Mouse (Mus musculus) hindbrain, embryonic 11.5 days (tissue): Measurements from ENCODE around the gene Fcgrt. TPM values are rescaled to one million over a fixed set of nuclear protein-coding genes. Genes with fewer than 3 reads are reported as not detected.

Experiments
- ATAC-seq: fragments of 200-750 bp; cut with Nextera tagmentation; 2 replicates; pipeline ENCODE4 v1.8.0; 2017; ENCODE audit warnings: mild to moderate bottlenecking, moderate TSS enrichment, moderate library complexity; ENCODE audit not compliant: low FRiP score
- DNase-seq: peaks from one replicate; pipeline ENCODE4 v3.0.0-alpha.2; 2015; ENCODE audit warnings: low spot score
- H3K27ac ChIP-seq: fragments of 300-500 bp; sonication (generic); 2 replicates; pipeline ENCODE4 v1.5.1; 2014; ENCODE audit warnings: mild to moderate bottlenecking, low read depth, low read length
- H3K27me3 ChIP-seq: fragments of 300-500 bp; sonication (generic); 2 replicates; pipeline ENCODE4 v1.6.1; 2014; ENCODE audit warnings: mild to moderate bottlenecking, low read length, moderate library complexity, mixed read lengths; ENCODE audit not compliant: control insufficient read depth, insufficient read depth
- H3K36me3 ChIP-seq: fragments of 300-500 bp; sonication (generic); 2 replicates; pipeline ENCODE4 v1.6.1; 2014; ENCODE audit warnings: mild to moderate bottlenecking, low read length, moderate library complexity, mixed read lengths; ENCODE audit not compliant: control insufficient read depth, insufficient read depth
- H3K4me1 ChIP-seq: fragments of 300-500 bp; sonication (generic); replicated peaks from 2 replicates; pipeline ENCODE4 v1.6.1; 2014; ENCODE audit warnings: low read length, mixed read lengths; ENCODE audit not compliant: control insufficient read depth, insufficient read depth
- H3K4me2 ChIP-seq: fragments of 300-500 bp; sonication (generic); replicated peaks from 2 replicates; pipeline ENCODE4 v1.6.1; 2014; ENCODE audit warnings: mild to moderate bottlenecking, low read depth, low read length
- H3K4me3 ChIP-seq: fragments of 300-500 bp; sonication (generic); 2 replicates; pipeline ENCODE4 v1.5.1; 2014; ENCODE audit warnings: low read depth, low read length
- H3K9ac ChIP-seq: fragments of 300-500 bp; sonication (generic); 2 replicates; pipeline ENCODE4 v1.6.1; 2014; ENCODE audit warnings: low read depth, low read length
- H3K9me3 ChIP-seq: fragments of 300-500 bp; sonication (generic); 2 replicates; pipeline ENCODE4 v1.6.1; 2016; ENCODE audit warnings: low read length; ENCODE audit not compliant: control insufficient read depth
- WGBS: fragments of 180-500 bp; shearing (Covaris S2); extraction: QIAGEN DNeasy Blood & Tissue Kit; methylation state at CpG from one replicate; pipeline ENCODE4 v1.1.7; 2014; 5-methylcytosine and 5-hydroxymethylcytosine counted together
- polyA plus RNA-seq: library from polyadenylated mRNA; unstranded; fragments of >200 nt; fragmentation: Nextera tagmentation; extraction: Ambion mirVana; gene quantifications from 2 replicates; pipeline ENCODE4 v1.2.1, GENCODE M21; 2014

Gene Fcgrt
- polyA plus RNA-seq, 1 experiment from 2014 or later, result 13.2 TPM

DNA sequence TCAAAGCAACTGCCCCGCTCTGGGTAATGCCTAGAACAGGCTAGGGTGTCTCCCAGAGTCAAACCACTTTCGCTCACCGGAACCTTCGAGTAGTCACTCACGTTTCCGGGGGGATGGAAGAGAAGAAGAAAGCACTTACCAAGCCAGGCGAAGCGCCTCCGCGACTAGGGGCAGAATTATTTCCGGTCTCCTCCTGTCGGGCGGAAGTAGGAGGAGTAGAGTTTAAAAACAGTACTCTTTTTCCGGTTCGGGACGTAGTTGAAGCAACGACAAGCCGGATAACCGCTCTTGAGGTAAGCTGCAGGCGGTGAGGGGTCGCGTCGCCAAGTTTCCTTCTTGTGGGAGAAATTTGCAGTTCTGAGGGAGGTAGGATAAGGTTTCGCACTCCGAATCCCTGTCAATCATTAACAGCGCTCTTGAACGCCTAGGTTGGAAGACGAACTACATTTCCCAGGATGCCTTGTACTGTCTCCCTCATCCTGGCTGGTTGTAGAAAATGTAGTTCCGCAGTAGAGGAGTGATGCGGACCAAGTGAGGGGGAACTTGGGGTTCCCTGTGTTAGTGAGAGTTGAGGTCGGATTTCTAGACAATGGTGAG lies 41.3 kb downstream of the Fcgrt start, which contains the start of the genes Nosip and Prrg2:
TSS of gene Nosip (plus strand) at position 191 of the 597 bp plus-strand sequence.
TSS of gene Prrg2 (minus strand) at position 439 of the 597 bp plus-strand sequence.
- ATAC-seq (peak; percentile 89), DNase-seq (peak; percentile 97)
- Histone ChIP-seq H3K27me3 (no peaks in the 10 kb centered on the region), H3K36me3 (no peaks in the 10 kb centered on the region), H3K4me2 (peak within 1 kb of the TSS; percentile 42), H3K27ac (peak within 1 kb of the TSS; percentile 68), H3K4me3 (peak within 1 kb of the TSS; percentile 54), H3K4me1 (peaks cover 6% of the 10 kb centered on the region; the same call in 1 of the 2 replicates), H3K9ac (peak within 1 kb of the TSS; percentile 49), H3K9me3 (no peaks in the 10 kb centered on the region)
- under 1% methylated on average over 31 of the region's 31 CpGs for WGBS

DNA sequence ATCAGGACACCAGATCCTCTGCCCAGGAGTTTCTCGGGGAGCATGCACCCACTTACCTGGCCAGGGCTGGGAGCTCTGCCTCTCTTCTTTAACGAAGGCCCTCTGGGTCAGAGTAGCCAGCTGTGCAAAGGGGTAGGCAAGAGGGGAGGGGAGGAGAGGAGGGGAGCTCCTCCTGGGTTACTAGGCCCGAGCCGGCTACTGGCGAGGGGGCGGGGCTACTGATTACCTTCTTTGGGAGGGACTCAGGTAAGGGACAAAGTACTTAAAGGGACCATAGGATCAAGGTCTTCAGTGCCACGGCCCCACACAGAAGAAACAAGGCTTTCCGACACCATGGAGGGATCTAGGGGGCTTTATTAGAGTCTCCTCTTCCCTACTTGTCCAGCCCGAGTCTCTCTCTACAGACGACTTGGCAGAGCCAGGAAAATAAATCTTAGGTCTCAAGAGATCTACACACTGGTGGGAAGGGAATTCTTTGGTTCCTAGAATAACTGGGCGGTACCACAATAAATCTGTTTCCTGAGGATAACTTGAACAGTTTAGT lies 42.0 kb downstream of the Fcgrt start:
- H3K27me3 ChIP-seq, result no peaks in the 10 kb centered on the region
- H3K4me2 ChIP-seq, result peak overlapping the region; percentile 42
- ATAC-seq (no peak), DNase-seq (peak; percentile 14)
- no peaks in the 10 kb centered on the region for H3K9me3 ChIP-seq
- H3K4me1 ChIP-seq, result peaks cover 6% of the 10 kb centered on the region; the same call in 1 of the 2 replicates
- peak overlapping the region; percentile 28; the same call in 1 of the 2 replicates for H3K9ac ChIP-seq
- 16% methylated on average over 11 of the region's 11 CpGs for WGBS
- H3K4me3 ChIP-seq, result peak overlapping the region; percentile 54
- H3K36me3 ChIP-seq, result no peaks in the 10 kb centered on the region
- peak overlapping the region; percentile 68; the same call in 1 of the 2 replicates for H3K27ac ChIP-seq

DNA sequence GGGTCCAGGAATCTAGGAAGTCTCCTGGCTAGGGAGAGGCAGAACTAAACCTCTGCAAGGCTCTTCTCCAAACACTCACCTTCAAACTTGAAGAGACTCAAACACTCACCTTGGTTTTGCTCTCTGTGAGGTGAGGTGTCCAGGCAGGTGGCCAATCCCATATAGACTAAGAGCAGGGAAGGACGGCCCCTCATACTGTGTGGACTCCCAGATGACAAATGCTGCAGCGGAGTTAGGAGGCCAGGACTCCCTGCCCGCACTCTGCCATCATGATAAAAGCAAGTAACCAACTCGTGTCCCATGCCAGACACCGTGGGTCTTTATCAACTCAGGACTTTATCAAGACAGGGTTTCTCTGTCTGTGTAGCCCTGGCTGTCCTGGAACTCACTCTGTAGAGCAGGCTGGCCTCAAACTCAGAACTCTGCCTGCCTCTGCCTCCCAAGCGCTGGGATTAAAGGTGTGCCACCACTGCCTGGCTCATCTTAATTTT lies 43.0 kb downstream of the Fcgrt start:
- Histone ChIP-seq H3K36me3 (no peaks in the 10 kb centered on the region), H3K4me3 (no peak overlapping the region), H3K4me1 (peaks cover 6% of the 10 kb centered on the region; the same call in 1 of the 2 replicates), H3K27me3 (no peaks in the 10 kb centered on the region), H3K4me2 (no peak overlapping the region), H3K9ac (no peak overlapping the region), H3K27ac (no peak overlapping the region), H3K9me3 (no peaks in the 10 kb centered on the region)
- ATAC-seq, result no peak
- DNase-seq, result no peak
- WGBS, result 88% methylated on average over 6 of the region's 6 CpGs

DNA sequence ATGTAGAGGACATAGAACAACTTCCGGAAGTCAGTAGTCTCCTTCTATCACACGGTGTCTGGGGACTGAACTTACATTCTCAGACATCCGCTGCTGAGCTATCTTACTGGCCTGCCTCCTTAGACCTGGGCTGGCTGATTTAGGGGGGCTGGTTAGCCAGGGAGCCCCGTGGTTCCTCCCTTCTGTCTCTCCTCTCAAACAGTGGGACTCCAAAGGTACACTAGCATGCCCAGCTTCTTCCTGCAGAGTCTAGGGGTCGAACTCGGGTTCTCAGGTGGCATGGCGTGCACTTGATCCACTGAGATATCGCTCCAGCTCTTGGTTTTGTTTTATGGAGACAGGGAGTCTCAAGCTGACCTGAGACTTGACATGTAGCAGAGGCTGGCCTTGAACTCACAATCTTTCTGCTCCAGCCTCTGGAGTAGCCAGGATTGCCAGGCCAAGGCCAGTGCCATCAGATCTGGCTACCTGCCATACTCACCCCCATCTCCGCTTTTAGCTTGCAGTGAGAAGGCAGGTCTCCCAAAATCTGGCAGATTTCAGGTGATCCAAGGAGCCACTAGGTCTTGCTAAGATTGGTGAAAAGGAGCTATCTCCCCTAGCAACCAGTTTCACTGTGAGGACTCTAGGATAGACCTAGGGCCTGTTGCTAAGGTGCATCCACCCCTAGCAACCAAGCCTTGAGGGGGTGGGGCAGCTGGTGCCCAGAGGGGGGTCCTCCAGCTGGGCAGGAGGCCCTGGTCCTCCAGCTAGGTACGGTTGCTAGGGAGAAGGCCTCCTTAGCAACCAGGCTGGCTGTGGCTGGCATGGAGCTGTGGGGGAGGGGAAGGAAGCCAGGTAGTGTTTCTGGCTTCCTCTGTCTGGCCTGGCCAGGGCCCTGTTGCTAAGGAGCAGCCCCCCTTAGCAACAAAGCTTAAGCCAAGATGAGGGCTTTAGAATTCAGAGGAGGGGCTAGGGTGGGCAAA lies 44.8 kb downstream of the Fcgrt start:
- ATAC-seq, result no peak
- DNase-seq, result peak; percentile 34
- H3K9ac ChIP-seq, result no peak overlapping the region
- H3K4me1 ChIP-seq, result peaks cover 6% of the 10 kb centered on the region; the same call in 1 of the 2 replicates
- H3K36me3 ChIP-seq, result no peaks in the 10 kb centered on the region
- no peaks in the 10 kb centered on the region for H3K27me3 ChIP-seq
- no peak overlapping the region for H3K4me3 ChIP-seq
- no peaks in the 10 kb centered on the region for H3K9me3 ChIP-seq
- H3K27ac ChIP-seq, result no peak overlapping the region
- 80% methylated on average over 10 of the region's 10 CpGs for WGBS
- H3K4me2 ChIP-seq, result no peak overlapping the region

DNA sequence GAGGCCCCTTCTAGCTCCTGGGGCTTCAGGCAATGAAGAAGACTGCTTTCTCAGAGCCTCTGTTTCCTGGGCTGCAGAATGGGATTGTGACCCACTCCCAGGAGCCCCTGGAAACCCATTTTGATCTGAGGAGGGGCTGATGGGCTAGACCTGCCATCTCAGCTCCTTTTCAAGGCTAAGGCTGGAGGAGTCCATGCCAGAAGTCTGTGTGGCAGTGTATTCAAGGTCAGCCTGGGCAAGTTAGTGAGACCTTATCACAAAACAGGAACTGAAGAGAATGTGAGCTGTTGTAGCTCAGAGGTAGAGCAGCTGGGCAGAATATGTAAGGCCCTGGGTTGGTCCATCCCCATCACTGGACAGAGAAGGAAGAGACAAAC lies 46.7 kb downstream of the Fcgrt start:
- H3K4me1 ChIP-seq, result peaks cover 6% of the 10 kb centered on the region; the same call in 1 of the 2 replicates
- no peak overlapping the region for H3K9ac ChIP-seq
- no peak overlapping the region for H3K4me2 ChIP-seq
- no peak overlapping the region for H3K4me3 ChIP-seq
- DNase-seq (no peak), ATAC-seq (no peak)
- no peaks in the 10 kb centered on the region for H3K27me3 ChIP-seq
- H3K9me3 ChIP-seq, result no peaks in the 10 kb centered on the region
- H3K36me3 ChIP-seq, result no peaks in the 10 kb centered on the region
- H3K27ac ChIP-seq, result no peak overlapping the region

DNA sequence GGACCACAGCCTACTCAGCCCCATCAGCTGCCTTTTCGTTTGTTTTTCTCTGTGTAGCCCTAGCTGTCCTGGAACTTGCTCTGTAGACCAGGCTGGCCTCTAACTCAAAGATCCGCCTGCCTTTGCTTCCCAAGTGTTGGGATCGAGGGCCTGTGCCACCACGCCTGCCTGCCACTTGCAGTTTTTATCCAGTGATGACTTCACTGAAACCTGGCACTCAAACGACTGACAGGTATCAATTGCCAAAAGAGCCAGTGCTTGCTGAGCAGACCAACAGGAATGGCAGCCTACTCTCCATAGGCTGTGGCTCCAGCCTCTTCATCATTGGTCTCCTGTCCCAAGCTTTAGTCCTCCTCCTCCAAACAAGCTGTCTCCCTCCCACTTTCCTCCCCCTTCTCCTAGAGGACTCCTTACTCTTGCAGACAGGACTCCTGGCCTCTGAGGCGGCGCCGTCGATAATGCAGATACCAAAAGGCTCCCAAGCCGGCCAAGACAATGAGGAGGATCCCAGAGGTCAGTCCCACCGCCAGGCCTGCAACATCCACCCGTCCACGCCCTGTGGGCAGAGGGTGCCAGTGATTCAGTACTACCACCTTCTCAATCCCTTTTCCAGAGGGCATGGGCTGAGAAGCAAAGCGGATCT lies 47.2 kb downstream of the Fcgrt start:
- no peaks in the 10 kb centered on the region for H3K27me3 ChIP-seq
- H3K36me3 ChIP-seq, result no peaks in the 10 kb centered on the region
- no peak overlapping the region for H3K4me3 ChIP-seq
- H3K9ac ChIP-seq, result no peak overlapping the region
- WGBS, result 67% methylated on average over 14 of the region's 14 CpGs
- no peak overlapping the region for H3K27ac ChIP-seq
- ATAC-seq (no peak), DNase-seq (no peak)
- no peak overlapping the region for H3K4me2 ChIP-seq
- no peaks in the 10 kb centered on the region for H3K9me3 ChIP-seq
- H3K4me1 ChIP-seq, result peaks cover 8% of the 10 kb centered on the region; the same call in 1 of the 2 replicates

DNA sequence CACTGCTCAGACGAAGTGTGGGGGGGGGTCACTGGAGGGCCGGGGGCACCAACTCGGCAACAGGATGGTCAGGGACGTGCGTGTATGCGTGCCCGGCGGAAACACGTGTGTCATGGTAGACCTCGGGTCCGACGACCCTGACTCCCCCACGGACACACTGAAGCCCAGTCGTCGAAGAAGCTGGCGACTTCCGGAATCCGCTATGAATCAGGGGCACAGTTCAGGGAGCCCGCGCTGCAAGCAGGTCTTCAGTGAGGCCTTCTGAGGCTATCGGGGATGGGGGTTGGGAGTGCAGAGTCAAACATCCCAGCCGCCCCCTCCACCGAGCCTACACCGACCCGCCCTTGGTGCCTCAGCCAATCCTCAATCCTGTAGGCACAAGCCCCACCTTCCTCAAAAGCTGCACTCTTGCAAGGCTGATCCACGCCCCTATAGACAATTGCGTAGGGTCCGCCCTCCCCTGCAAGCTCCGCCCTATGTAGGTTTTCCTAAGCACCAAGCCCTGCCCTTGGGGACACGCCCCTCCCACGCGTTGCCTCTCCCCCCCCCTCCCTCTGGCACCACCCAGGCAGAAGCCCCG lies 49.6 kb downstream of the Fcgrt start:
- DNase-seq (peak; percentile 93), ATAC-seq (peak; percentile 92)
- peak overlapping the region; percentile 92 for H3K4me3 ChIP-seq
- H3K4me1 ChIP-seq, result 0 out of 2 replicates have a peak, but pooled peaks cover 3% of the 10 kb centered on the region
- H3K27me3 ChIP-seq, result no peaks in the 10 kb centered on the region
- peaks cover 11% of the 10 kb centered on the region for H3K36me3 ChIP-seq
- peak overlapping the region; percentile 81 for H3K9ac ChIP-seq
- peak overlapping the region; percentile 98 for H3K27ac ChIP-seq
- peak overlapping the region; percentile 96 for H3K4me2 ChIP-seq
- WGBS, result under 1% methylated on average over 30 of the region's 33 CpGs
- H3K9me3 ChIP-seq, result no peaks in the 10 kb centered on the region
